Mouse (Mus musculus): ENCODE data around the gene Chst8. TPM values are rescaled to one million over a fixed set of nuclear protein-coding genes. Genes with fewer than 3 reads are reported as not detected.

Gene Chst8
- total and polyA plus RNA-seq, 3 experiments: 0.22 TPM; not detected in 2

GRCm38 (mm10) chr7:34806307-34806706 is 6.2 kb downstream of the Chst8 start:
- ATAC-seq (ENCODE audit: extremely low read depth, insufficient number of reproducible peaks, low FRiP score, poor library complexity, severe bottlenecking) (no peak), DNase-seq (ENCODE audit: low spot score) (no peak)
- TF ChIP-seq TAL1 (conservative IDR thresholded peaks at IDR 0.05; ENCODE audit: low read depth, low read length) (no peak), GATA1 (IDR thresholded peaks at IDR 0.05; ENCODE audit: borderline replicate concordance, low read length) (no peak), CTCF (IDR thresholded peaks at IDR 0.05; ENCODE audit: low read depth, low read length) (no peak)
- H3K9me3 ChIP-seq (replicated peaks): peaks cover 68% of the 10 kb centered on the region
- no peaks in the 10 kb centered on the region for H3K4me1 ChIP-seq (ENCODE audit: insufficient read depth, low read depth, low read length)
- H3K36me3 ChIP-seq (replicated peaks): no peaks in the 10 kb centered on the region
- H3K4me3 ChIP-seq (ENCODE audit: low read depth, low read length): no peak overlapping the region
- no peaks in the 10 kb centered on the region for H3K27me3 ChIP-seq (ENCODE audit: insufficient read depth, low read length)

GRCm38 (mm10) chr7:34805691-34806205 is 6.8 kb downstream of the Chst8 start:
- no peak for ATAC-seq (ENCODE audit: extremely low read depth, insufficient number of reproducible peaks, low FRiP score, poor library complexity, severe bottlenecking)
- H3K36me3 ChIP-seq (replicated peaks): no peaks in the 10 kb centered on the region
- no peak overlapping the region for H3K4me3 ChIP-seq (ENCODE audit: low read depth, low read length)
- TF ChIP-seq POLR2AphosphoS5 (IDR thresholded peaks at IDR 0.05; ENCODE audit: insufficient replicate concordance, low read depth, low read length): no peak
- TF ChIP-seq GATA1 (IDR thresholded peaks at IDR 0.05; ENCODE audit: borderline replicate concordance, low read length): no peak
- no peak for TF ChIP-seq TAL1 (conservative IDR thresholded peaks at IDR 0.05; ENCODE audit: low read depth, low read length)
- no peak for TF ChIP-seq CTCF (IDR thresholded peaks at IDR 0.05; ENCODE audit: low read depth, low read length)
- TF ChIP-seq GATA2 (IDR thresholded peaks at IDR 0.05; ENCODE audit: borderline replicate concordance, low read depth, low read length): no peak
- H3K9me3 ChIP-seq (replicated peaks): peaks cover 68% of the 10 kb centered on the region
- no peak for DNase-seq (ENCODE audit: low spot score)
- no peaks in the 10 kb centered on the region for H3K4me1 ChIP-seq (ENCODE audit: insufficient read depth, low read depth, low read length)
- H3K27me3 ChIP-seq (ENCODE audit: insufficient read depth, low read length): no peaks in the 10 kb centered on the region

DNA sequence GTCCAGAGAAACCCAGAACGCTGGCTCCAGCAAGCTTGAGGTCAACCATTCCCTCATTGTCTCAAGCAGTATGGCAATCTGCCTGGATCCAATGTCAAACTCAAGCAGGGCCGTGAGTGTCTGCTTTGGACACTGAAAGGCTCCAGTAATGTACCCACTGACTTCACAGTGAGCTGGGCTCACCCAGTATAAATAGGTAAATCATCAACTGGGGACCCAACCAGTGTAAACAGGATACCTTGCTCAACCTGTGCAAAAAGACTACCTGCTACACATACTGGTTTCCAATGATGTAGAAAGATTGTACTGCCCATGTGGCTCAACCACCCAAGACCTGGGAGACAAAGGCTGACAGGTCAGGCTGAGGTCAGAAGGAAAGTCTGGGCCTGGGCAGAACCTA is 7.5 kb downstream of the Chst8 start:
- Histone ChIP-seq H3K36me3 (replicated peaks) (no peaks in the 10 kb centered on the region), H3K9me3 (replicated peaks) (peaks cover 68% of the 10 kb centered on the region), H3K4me3 (ENCODE audit: low read depth, low read length) (no peak overlapping the region), H3K27me3 (ENCODE audit: insufficient read depth, low read length) (no peaks in the 10 kb centered on the region), H3K4me1 (ENCODE audit: insufficient read depth, low read depth, low read length) (no peaks in the 10 kb centered on the region)
- ATAC-seq (ENCODE audit: extremely low read depth, insufficient number of reproducible peaks, low FRiP score, poor library complexity, severe bottlenecking): no peak
- TF ChIP-seq GATA1 (IDR thresholded peaks at IDR 0.05; ENCODE audit: borderline replicate concordance, low read length) (no peak), CTCF (IDR thresholded peaks at IDR 0.05; ENCODE audit: low read depth, low read length) (no peak)
- no peak for DNase-seq (ENCODE audit: low spot score)

DNA sequence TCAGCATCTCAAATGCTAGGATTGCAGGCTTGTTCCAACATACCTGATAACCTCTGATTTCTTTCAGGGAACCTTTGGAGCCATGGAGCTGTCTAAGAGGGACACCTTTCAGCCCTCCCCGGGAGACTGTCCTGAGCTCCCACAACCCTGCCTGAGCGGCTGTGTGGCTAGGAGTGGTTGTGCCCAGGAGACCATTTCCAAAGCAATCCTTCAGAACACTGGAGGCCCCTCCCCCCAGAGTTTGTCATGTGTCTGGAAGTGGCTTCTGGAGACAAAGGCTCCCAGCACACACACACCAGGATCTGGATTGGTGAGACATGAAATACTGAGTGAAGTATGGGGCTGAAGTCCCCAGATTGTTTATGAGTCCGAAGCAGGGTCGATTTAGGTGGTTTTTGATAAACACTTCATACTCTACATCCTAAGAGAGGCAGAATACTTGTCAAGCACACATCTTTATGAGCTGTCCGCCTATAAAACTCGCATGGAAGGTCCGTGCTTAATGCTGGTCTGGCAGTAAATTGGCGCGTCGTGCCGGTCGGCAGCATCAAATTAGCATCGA is 12.5 kb downstream of the Chst8 start:
- DNase-seq (ENCODE audit: low spot score): no peak
- Histone ChIP-seq H3K4me1 (ENCODE audit: insufficient read depth, low read depth, low read length) (no peaks in the 10 kb centered on the region), H3K4me3 (ENCODE audit: low read depth, low read length) (no peak overlapping the region), H3K9me3 (replicated peaks) (peaks cover 62% of the 10 kb centered on the region), H3K27me3 (ENCODE audit: insufficient read depth, low read length) (no peaks in the 10 kb centered on the region), H3K36me3 (replicated peaks) (no peaks in the 10 kb centered on the region)
- TF ChIP-seq POLR2AphosphoS5 (IDR thresholded peaks at IDR 0.05; ENCODE audit: insufficient replicate concordance, low read depth, low read length): no peak
- no peak for TF ChIP-seq GATA1 (IDR thresholded peaks at IDR 0.05; ENCODE audit: borderline replicate concordance, low read length)
- TF ChIP-seq GATA2 (IDR thresholded peaks at IDR 0.05; ENCODE audit: borderline replicate concordance, low read depth, low read length): no peak
- TF ChIP-seq CTCF (IDR thresholded peaks at IDR 0.05; ENCODE audit: low read depth, low read length): no peak
- no peak for TF ChIP-seq TAL1 (conservative IDR thresholded peaks at IDR 0.05; ENCODE audit: low read depth, low read length)
- no peak for ATAC-seq (ENCODE audit: extremely low read depth, insufficient number of reproducible peaks, low FRiP score, poor library complexity, severe bottlenecking)

GRCm38 (mm10) chr7:34799404-34799771 is 13.1 kb downstream of the Chst8 start:
- H3K36me3 ChIP-seq (replicated peaks): no peaks in the 10 kb centered on the region
- H3K27me3 ChIP-seq (ENCODE audit: insufficient read depth, low read length): no peaks in the 10 kb centered on the region
- H3K4me3 ChIP-seq (ENCODE audit: low read depth, low read length): no peak overlapping the region
- peaks cover 65% of the 10 kb centered on the region for H3K9me3 ChIP-seq (replicated peaks)
- no peak for TF ChIP-seq TAL1 (conservative IDR thresholded peaks at IDR 0.05; ENCODE audit: low read depth, low read length)
- TF ChIP-seq GATA2 (IDR thresholded peaks at IDR 0.05; ENCODE audit: borderline replicate concordance, low read depth, low read length): no peak
- TF ChIP-seq POLR2AphosphoS5 (IDR thresholded peaks at IDR 0.05; ENCODE audit: insufficient replicate concordance, low read depth, low read length): no peak
- TF ChIP-seq CTCF (IDR thresholded peaks at IDR 0.05; ENCODE audit: low read depth, low read length): no peak
- TF ChIP-seq GATA1 (IDR thresholded peaks at IDR 0.05; ENCODE audit: borderline replicate concordance, low read length): no peak
- DNase-seq (ENCODE audit: low spot score) (no peak), ATAC-seq (ENCODE audit: extremely low read depth, insufficient number of reproducible peaks, low FRiP score, poor library complexity, severe bottlenecking) (no peak)
- H3K4me1 ChIP-seq (ENCODE audit: insufficient read depth, low read depth, low read length): no peaks in the 10 kb centered on the region

DNA sequence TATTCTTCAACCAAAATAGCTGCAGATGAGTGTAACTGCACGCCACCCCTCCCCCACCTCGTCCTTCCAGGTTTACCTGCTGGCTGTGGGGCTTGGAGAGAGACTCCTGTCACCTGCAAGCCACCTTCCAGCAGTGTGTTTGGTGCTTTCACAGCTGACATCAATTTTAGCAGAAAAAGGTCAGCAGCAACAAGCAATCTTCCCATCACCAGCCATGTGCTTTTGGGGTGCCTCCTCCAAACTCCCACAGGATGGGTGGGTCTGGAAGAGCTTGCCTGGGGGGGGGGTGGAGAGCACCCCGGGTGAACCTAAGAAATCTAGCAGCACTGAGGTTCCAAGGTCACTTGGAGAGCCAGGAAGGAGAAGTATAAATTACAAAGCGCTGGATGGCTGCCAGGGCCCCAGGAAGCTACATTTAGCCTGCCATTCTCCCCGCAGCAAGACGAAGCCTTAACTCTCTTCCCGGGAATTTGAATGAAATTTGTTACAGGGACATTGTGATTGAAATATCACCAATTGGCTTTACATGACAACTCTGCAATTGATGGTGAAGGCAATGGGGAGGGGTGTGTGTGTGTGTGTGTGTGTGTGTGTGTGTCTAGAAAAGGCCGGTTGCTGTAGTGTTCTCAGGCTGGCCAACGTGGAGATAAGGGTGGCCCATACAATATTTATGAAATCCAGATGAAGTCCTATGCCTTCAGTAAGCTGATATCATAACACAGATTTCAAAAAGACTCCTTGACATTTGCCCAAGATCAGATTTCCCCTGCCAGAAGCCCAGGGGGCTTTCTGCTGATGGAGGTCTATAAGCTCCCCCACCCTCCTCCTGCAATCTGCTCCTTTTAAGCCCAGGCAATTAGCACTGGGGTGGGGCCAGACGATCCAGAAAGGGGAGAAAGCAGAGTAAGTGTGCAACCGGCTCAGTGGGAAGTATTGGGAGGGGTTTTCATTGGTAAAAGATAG is 13.8 kb downstream of the Chst8 start:
- no peak for ATAC-seq (ENCODE audit: extremely low read depth, insufficient number of reproducible peaks, low FRiP score, poor library complexity, severe bottlenecking)
- Histone ChIP-seq H3K27me3 (ENCODE audit: insufficient read depth, low read length) (no peaks in the 10 kb centered on the region), H3K4me1 (ENCODE audit: insufficient read depth, low read depth, low read length) (no peaks in the 10 kb centered on the region), H3K9me3 (replicated peaks) (peaks cover 69% of the 10 kb centered on the region), H3K4me3 (ENCODE audit: low read depth, low read length) (no peak overlapping the region), H3K36me3 (replicated peaks) (no peaks in the 10 kb centered on the region)
- TF ChIP-seq POLR2AphosphoS5 (IDR thresholded peaks at IDR 0.05; ENCODE audit: insufficient replicate concordance, low read depth, low read length) (no peak), GATA2 (IDR thresholded peaks at IDR 0.05; ENCODE audit: borderline replicate concordance, low read depth, low read length) (no peak), TAL1 (conservative IDR thresholded peaks at IDR 0.05; ENCODE audit: low read depth, low read length) (no peak), GATA1 (IDR thresholded peaks at IDR 0.05; ENCODE audit: borderline replicate concordance, low read length) (no peak), CTCF (IDR thresholded peaks at IDR 0.05; ENCODE audit: low read depth, low read length) (no peak)
- no peak for DNase-seq (ENCODE audit: low spot score)
